Mouse (Mus musculus) gastrocnemius, postnatal 14 days (tissue): Measurements from ENCODE around the gene Hcls1. TPM values are rescaled to one million over a fixed set of nuclear protein-coding genes. Genes with fewer than 3 reads are reported as not detected.

Experiments
- DNase-seq: peaks from one replicate; pipeline ENCODE4 v3.0.0; 2021; ENCODE audit warnings: mixed read lengths
- intact Hi-C: fragments of 180-260 bp; cut with DNase I; formaldehyde crosslinking; loops from one replicate; pipeline ENCODE4 v1.15.1; 2025; ENCODE audit warnings: low total_unique reads
- total RNA-seq, 2 experiments: library from RNA; stranded (reverse); gene quantifications; 2 replicates each; pipeline ENCODE4 v1.2.3; 2021

The Hcls1 gene
- total RNA-seq, 2 experiments from 2014 or later = 4.7 to 5.5 TPM

- intact Hi-C loops = no loop called here
- DNase-seq = no peak
Measured at GRCm38 (mm10) chr16:36963415-36963814, 28.6 kb downstream of the Hcls1 start.

GRCm38 (mm10) chr16:36979127-36979526 lies 44.3 kb downstream of the Hcls1 start:
- intact Hi-C loops = no loop called here
- DNase-seq = no peak

- intact Hi-C loops = no loop called here
Measured at GRCm38 (mm10) chr16:36983796-36984195, 49.0 kb downstream of the Hcls1 start.

GRCm38 (mm10) chr16:36985636-36986042 lies 50.9 kb downstream of the Hcls1 start:
- DNase-seq = no peak
- intact Hi-C loops = no loop called here

More at GRCm38 (mm10) chr16:36983796-36984195, 49.0 kb downstream of the Hcls1 start:
- no peak for DNase-seq

DNA sequence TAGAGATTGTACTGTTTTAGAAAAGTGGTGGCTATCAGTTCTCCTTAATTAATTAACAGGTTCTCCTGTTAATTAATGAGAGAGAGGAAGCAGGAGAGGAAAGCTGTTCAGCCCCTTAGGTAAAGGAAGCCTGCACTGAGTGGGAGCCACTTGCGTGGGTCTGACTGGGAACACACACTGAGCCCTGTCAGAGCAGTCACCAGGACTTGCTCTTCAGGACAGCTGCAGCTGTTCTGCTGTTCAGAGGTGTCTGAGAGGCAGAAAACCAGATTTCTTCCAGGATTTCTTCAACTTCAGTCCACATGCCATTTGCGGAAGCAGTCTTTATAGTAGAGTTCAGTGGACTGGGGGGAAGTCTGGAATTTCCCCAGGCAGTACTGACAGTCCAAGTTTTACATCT lies 52.6 kb downstream of the Hcls1 start:
- intact Hi-C loops = no loop called here
- no peak for DNase-seq

DNA sequence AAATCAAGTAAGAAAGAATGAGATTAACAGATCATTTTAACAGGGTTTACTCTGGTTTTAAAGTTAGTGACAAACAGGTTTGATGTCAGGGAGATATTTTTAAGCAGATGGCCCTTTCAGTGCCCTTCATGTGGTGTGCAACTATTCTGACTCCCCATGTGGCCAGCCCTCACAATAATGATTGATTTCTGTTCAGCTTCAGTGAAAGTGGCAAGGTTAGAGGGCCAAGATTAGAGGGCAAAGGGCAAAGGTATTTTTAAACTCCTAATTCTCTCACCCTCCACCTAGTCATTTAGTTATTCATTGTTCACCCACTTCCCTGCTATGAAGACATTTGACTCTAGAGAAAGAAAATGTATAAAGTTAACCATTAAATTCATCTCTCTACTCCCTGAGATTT lies 53.3 kb downstream of the Hcls1 start:
- intact Hi-C loops = no loop called here

GRCm38 (mm10) chr16:36989493-36989892 lies 54.7 kb downstream of the Hcls1 start:
- peak; percentile 11 for DNase-seq
- intact Hi-C loops = no loop called here

More for the DNA sequence above, 53.3 kb downstream of the Hcls1 start:
- DNase-seq = no peak

DNA sequence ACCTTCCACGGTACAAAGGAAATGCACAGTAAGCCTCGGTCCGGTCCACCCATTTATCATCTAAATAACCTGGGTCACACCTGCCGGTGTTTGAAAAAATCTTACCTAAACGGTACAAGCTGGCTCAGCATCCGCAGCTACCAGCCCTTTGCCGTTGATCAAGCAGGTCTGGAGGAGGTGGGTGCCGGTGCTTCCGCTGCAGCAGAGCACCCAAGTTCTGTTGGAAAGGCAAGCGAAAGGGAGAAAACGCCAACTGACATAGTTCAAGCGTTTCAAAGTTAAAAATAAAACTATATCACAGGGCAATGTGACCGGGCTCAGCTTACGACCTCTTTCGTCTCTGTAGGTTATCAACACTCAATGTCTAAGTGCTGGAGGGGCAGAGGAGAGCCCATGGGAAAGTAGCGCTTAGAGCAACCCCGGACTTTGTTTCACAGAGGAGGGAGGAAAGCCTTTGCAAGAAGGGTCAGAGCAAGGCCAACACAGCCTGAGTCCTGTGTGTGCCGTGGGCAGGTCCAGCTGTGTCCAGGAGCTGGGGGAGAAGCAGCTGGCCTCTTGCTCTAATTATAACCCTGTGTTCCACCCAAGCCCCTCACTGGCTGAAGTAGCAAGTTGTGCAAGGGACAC lies 55.3 kb downstream of the Hcls1 start, which contains the start of gene Fbxo40:
Gene Fbxo40, minus strand, starts transcription at position 469 of the 627 bp plus-strand sequence.
- intact Hi-C loops = no loop called here
- DNase-seq = peak; percentile 42

DNA sequence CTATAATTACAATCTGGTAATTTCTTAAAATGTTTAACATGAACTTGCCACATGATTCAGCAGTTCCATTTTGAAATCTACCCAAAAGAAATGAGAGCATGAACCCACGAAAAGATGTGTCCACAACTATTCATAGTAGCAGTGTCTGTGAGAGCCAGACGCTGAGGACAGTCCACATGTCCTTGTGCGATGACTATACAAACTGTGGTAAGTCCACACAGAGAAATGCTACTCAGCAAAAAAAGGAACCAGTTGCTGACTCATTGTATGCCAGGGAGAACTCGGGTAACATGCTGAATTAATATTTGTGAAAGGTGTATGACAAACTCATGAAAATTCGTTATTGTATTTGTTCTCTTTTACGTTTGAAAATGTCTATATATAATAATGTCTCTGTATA lies 62.9 kb downstream of the Hcls1 start:
- intact Hi-C loops = loop anchor here (5.0 kb wide), 1 partner anchor 200 kb away; no protein-coding TSS in a partner anchor
- no peak for DNase-seq

- intact Hi-C loops = loop anchor here (5.0 kb wide), 1 partner anchor 202 kb away; no protein-coding TSS in a partner anchor
- DNase-seq = no peak
Measured at GRCm38 (mm10) chr16:36999366-36999972, 64.7 kb downstream of the Hcls1 start.

DNA sequence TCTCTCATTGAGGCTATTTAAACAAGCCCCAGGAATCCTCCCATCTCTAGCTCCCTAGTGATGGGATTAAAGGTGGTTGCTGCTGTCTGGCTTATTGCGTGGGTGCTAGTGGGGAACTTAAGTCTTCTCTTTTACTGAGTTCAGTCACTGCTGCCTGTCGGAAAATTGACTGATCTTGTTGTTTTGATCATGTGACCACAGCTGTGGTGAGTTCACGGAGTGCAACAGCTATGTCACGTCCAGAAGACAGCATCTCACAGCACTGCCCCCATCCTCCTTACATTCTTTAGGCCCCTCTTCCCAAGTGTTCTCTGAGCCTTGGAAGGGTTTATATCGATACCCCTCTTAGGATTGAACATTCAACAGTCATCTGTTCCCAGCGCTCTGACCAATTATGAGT lies 74.5 kb downstream of the Hcls1 start:
- intact Hi-C loops = no loop called here

DNA sequence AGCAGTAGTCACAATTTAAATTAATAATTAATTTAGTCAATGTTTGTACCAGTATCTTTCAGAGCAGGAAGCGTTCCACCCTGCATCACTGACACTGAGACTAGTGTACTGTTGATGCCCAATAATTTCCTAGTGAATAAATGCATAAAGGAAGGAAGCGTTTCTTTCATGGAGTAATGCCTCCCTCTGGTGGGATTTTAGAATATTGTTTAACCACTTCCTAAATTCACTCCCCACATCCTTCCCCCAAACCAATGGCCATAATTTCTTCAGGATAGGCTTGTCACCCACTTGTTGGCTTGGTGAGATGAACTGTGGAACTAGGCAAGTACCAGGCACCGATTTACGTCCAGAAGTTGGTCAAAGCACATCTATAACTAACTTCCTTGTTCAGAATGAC lies 75.6 kb downstream of the Hcls1 start:
- DNase-seq = no peak
- intact Hi-C loops = loop anchor here (10.0 kb wide), 1 partner anchor 536 kb away; no protein-coding TSS in a partner anchor

More for the DNA sequence above, 74.5 kb downstream of the Hcls1 start:
- DNase-seq = no peak

DNA sequence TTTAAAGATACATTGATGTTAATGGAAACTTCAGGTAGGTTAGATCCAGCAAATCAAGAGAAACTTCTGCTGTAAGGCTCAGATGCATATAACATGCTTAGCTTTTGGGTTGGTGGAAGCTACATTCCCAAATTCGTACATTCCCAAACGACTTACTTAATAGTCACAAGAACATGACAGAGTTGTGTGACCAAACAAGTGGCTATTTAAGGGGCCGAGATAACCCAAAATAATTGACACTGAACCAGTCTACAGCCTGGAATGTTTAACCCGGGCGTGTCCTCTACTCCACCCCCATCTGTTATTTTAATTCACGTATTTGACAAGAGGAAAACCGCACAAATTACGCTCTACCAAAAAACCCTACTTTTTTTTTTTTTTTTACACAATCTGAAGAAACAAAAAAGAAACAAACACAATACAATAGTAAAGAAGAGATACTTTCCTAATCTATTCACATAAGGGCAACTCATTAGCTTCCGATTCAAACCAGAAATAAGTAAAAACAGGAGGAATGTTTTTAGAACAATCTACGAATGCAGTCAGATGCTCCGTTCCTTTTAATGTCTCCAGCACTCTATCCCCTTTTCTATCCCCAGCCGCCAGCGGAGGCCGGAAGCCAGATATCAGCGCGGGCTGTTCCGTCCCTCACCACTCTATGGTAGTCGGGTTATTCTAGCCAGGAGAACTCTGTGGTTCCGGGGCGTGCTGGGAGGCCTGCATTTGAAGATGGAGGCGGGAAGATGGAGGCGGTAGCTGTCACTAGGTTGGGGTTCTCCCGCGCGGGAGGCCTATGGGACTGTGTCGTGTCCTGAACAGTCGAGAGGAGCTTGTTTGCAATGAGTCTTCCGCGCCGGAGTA lies 76.5 kb downstream of the Hcls1 start, which contains the start of gene Polq:
Gene Polq, plus strand, starts transcription at position 726 of the 861 bp plus-strand sequence.
- intact Hi-C loops = loop anchor here (10.0 kb wide), 1 partner anchor 536 kb away; no protein-coding TSS in a partner anchor
- DNase-seq = peak; percentile 94

DNA sequence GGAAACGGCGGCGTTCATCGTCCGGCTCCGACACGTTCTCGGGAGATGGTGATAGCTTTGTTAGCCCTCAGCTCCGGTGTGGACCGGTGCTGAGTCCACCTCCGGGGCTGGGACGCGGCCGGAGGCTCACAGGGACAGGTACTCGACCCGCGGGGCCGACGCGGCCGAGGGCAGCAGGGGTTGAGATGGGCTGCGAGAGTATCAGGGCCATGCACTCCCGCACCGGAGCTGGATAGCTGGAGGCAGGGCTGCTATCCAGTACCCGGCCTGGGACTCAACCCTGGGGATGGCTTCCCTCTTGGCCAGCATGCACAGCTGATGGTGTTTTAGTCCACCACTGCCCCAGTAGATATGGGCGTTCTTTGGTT lies 77.1 kb downstream of the Hcls1 start:
- intact Hi-C loops = loop anchor here (10.0 kb wide), 1 partner anchor 537 kb away; no protein-coding TSS in a partner anchor
- no peak for DNase-seq

DNA sequence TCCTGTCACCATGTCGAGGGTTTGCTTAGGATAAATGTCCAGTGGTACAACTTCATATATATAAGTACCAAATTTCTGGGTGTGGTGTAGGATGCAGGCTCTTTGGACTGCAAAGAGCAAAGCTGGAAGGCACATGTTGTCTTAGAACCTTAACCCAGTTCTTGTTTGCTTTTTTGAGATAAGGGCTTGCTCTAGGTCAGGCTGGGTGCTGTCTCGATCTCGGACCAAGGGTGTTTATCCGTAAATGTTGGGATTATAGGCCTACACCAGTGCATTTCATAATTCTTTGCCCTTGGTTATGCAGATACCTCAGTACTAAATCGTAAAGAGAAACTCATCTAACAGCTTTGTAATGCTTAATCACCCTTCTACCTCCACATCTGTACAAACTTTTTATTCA lies 77.6 kb downstream of the Hcls1 start:
- intact Hi-C loops = loop anchor here (10.0 kb wide), 1 partner anchor 538 kb away; no protein-coding TSS in a partner anchor
- DNase-seq = no peak

Other genes with a start within 250 kb of the Hcls1 start
- under 1 TPM in 1 of 2 experiments, not detected in 1; 0.16 TPM for gene Ildr1, start 241.0 kb upstream of the Hcls1 start, total RNA-seq
- gene Slc15a2, start 150.0 kb upstream of the Hcls1 start, total RNA-seq = 1 to 10 TPM in 1 of 2 experiments, under 1 TPM in 1; 0.78 to 3.1 TPM
- 1 to 10 TPM; 5.6 to 6.1 TPM for gene Iqcb1, start 106.6 kb upstream of the Hcls1 start, total RNA-seq
- under 1 TPM in 1 of 2 experiments, not detected in 1; 0.45 TPM for gene Eaf2, start 60.0 kb upstream of the Hcls1 start, total RNA-seq
- gene Golgb1, start 59.8 kb upstream of the Hcls1 start, total RNA-seq = 10 to 100 TPM; 19.4 to 21.8 TPM
- gene Fbxo40, start 55.5 kb downstream of the Hcls1 start, total RNA-seq = 100 to 1,000 TPM; 128 to 166 TPM
- under 1 TPM; 0.39 to 0.44 TPM for gene Polq, start 76.8 kb downstream of the Hcls1 start, total RNA-seq